Mouse (Mus musculus) heart, postnatal 10 days (tissue): ENCODE results near the gene Srpx2. TPM values are rescaled to one million over a fixed set of nuclear protein-coding genes. Genes with fewer than 3 reads are reported as not detected.

Experiments used
- total RNA-seq, 2 experiments: library from RNA; stranded (reverse); gene quantifications; 2 replicates each; pipeline ENCODE4 v1.2.3; 2021

Gene Srpx2
- total RNA-seq, 2 experiments from 2014 or later, result 7.5 to 8.4 TPM

Other genes starting within 250 kb of the Srpx2 start
- 10 to 100 TPM; 18.9 to 20.0 TPM for gene Pcdh19, start 219.4 kb upstream of the Srpx2 start, total RNA-seq
- gene Tnmd, start 57.4 kb upstream of the Srpx2 start, total RNA-seq, result under 1 TPM; 0.20 to 0.57 TPM
- gene Tspan6, start 10.0 kb upstream of the Srpx2 start, total RNA-seq, result 10 to 100 TPM; 30.4 to 35.6 TPM
- gene Sytl4, start 73.4 kb downstream of the Srpx2 start, total RNA-seq, result 1 to 10 TPM; 2.4 to 2.5 TPM
- 10 to 100 TPM; 20.4 to 22.0 TPM for gene Cstf2, start 150.8 kb downstream of the Srpx2 start, total RNA-seq